Mouse (Mus musculus) midbrain, embryonic 11.5 days (tissue): ENCODE data around the gene Gm9767. TPM values are rescaled to one million over a fixed set of nuclear protein-coding genes. Genes with fewer than 3 reads are reported as not detected.

Experiments
- ATAC-seq: fragments of 200-750 bp; cut with Nextera tagmentation; 2 replicates; pipeline ENCODE4 v1.8.0; 2017; ENCODE audit warnings: moderate TSS enrichment, moderate library complexity; ENCODE audit not compliant: low FRiP score
- DNase-seq: peaks from one replicate; pipeline ENCODE4 v3.0.0; 2015; ENCODE audit warnings: low spot score; ENCODE audit errors: missing footprints
- H3K27ac ChIP-seq: fragments of 300-500 bp; sonication (generic); 2 replicates; pipeline ENCODE4 v1.5.1; 2014; ENCODE audit warnings: low read depth, low read length
- H3K27me3 ChIP-seq: fragments of 300-500 bp; sonication (generic); 2 replicates; pipeline ENCODE4 v1.6.1; 2014; ENCODE audit warnings: mild to moderate bottlenecking, low read length, moderate library complexity, mixed read lengths; ENCODE audit not compliant: control insufficient read depth, insufficient read depth
- H3K36me3 ChIP-seq: fragments of 300-500 bp; sonication (generic); 2 replicates; pipeline ENCODE4 v1.6.1; 2014; ENCODE audit warnings: mild to moderate bottlenecking, low read length, moderate library complexity, mixed read lengths; ENCODE audit not compliant: control insufficient read depth, insufficient read depth
- H3K4me1 ChIP-seq: fragments of 300-500 bp; sonication (generic); 2 replicates; pipeline ENCODE4 v1.6.1; 2014; ENCODE audit warnings: low read length; ENCODE audit not compliant: control insufficient read depth, insufficient read depth
- H3K4me2 ChIP-seq: fragments of 300-500 bp; sonication (generic); 2 replicates; pipeline ENCODE4 v1.6.1; 2014; ENCODE audit warnings: mild to moderate bottlenecking, moderate library complexity
- H3K4me3 ChIP-seq: fragments of 300-500 bp; sonication (generic); 2 replicates; pipeline ENCODE4 v1.5.1; 2014; ENCODE audit warnings: low read depth, low read length
- H3K9ac ChIP-seq: fragments of 300-500 bp; sonication (generic); 2 replicates; pipeline ENCODE4 v1.6.1; 2014; ENCODE audit warnings: low read length
- H3K9me3 ChIP-seq: fragments of 300-500 bp; sonication (generic); 2 replicates; pipeline ENCODE4 v1.6.1; 2016; ENCODE audit warnings: low read length; ENCODE audit not compliant: control insufficient read depth
- WGBS: fragments of 180-500 bp; shearing (Covaris S2); extraction: QIAGEN DNeasy Blood & Tissue Kit; methylation state at CpG from one replicate; pipeline ENCODE4 v1.1.7; 2014; 5-methylcytosine and 5-hydroxymethylcytosine counted together
- polyA plus RNA-seq: library from polyadenylated mRNA; unstranded; fragments of >200 nt; fragmentation: Nextera tagmentation; extraction: Ambion mirVana; gene quantifications from 2 replicates; pipeline ENCODE4 v1.2.1, GENCODE M21; 2014

Gene Gm9767
- polyA plus RNA-seq, 1 experiment from 2014 or later = 0.45 TPM

DNA sequence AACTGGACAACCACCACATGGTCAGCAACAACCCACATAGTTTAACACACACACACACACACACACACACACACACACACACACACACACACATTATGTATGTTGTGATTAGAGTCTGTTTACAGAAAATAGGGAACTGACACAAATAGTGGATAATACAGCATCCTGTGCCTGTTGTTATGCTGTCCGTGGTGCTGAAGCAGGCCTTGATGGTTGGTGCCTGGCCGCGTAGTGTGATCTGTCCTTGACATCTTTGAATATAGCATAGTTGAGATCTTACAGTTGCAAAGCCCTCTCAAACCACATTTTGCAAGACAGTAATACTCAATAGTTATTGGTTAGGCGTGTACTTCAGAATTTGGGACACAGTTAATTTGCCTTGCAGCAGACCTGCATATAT, 4.0 kb downstream of the Gm9767 start:
- H3K9ac ChIP-seq = no peak overlapping the region
- H3K36me3 ChIP-seq = no peaks in the 10 kb centered on the region
- 73% methylated on average over 4 of the region's 4 CpGs for WGBS
- no peaks in the 10 kb centered on the region for H3K9me3 ChIP-seq
- no peaks in the 10 kb centered on the region for H3K27me3 ChIP-seq
- no peak for ATAC-seq
- H3K4me2 ChIP-seq = no peak overlapping the region
- no peak overlapping the region for H3K27ac ChIP-seq
- DNase-seq = no peak
- H3K4me1 ChIP-seq = no peaks in the 10 kb centered on the region
- no peak overlapping the region for H3K4me3 ChIP-seq

DNA sequence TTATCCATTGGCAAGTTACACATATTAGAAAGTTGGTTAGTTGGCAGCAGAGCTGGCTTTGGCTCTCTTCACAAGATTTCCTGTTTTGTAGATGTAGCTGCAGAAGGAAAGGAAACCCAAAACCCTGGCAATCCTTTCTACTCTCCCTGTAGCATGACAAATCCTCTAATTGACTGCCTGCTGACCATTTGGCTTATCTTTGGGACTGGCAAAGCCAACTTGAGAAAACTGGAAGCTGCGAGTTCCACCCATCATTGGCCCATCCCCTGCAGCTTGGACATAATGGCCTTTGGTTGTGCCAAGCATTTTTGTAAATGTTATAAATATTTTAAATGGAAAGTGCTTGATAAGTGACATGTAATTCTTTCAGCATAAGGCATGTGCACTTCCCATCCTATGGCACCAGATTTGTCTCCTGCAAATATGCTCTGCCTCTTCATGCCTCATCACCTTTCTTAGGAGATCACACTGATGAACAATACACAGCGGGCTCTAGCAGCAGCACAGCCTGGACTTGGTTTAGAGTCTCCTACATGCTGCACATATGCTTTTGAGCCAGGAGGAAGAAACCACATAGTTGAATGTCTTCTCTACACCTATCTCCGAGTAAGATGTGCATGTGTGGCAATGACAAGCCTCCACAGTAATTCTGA, 25.4 kb downstream of the Gm9767 start:
- Histone ChIP-seq H3K4me3 (no peak overlapping the region), H3K4me2 (no peak overlapping the region), H3K36me3 (no peaks in the 10 kb centered on the region), H3K9me3 (no peaks in the 10 kb centered on the region), H3K4me1 (no peaks in the 10 kb centered on the region), H3K27me3 (no peaks in the 10 kb centered on the region), H3K9ac (no peak overlapping the region), H3K27ac (no peak overlapping the region)
- WGBS = 79% methylated on average over 3 of the region's 3 CpGs
- DNase-seq (no peak), ATAC-seq (no peak)

DNA sequence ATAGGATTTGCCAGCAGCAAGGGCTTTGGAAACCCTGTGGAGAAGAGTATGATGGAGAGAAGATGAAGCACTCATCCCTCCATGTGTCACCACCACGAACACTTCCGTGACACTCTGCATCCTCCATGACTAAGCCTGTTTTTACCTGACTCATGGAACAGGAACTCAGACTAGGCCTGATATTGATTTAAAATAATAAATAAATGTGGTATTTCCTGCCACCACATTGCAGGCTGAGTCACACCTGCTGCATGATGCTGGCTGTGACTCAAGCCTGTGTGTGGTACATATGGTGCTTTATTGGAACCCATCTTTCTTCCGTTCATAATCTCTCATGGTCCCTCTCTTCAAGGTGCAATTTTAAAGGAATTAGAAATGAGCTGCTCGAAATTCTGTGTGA, 36.4 kb downstream of the Gm9767 start:
- WGBS = 80% methylated on average over 4 of the region's 4 CpGs
- ATAC-seq (no peak), DNase-seq (no peak)
- no peaks in the 10 kb centered on the region for H3K9me3 ChIP-seq
- H3K27me3 ChIP-seq = no peaks in the 10 kb centered on the region
- no peak overlapping the region for H3K4me3 ChIP-seq
- no peak overlapping the region for H3K27ac ChIP-seq
- no peak overlapping the region for H3K4me2 ChIP-seq
- H3K36me3 ChIP-seq = no peaks in the 10 kb centered on the region
- H3K9ac ChIP-seq = no peak overlapping the region
- no peaks in the 10 kb centered on the region for H3K4me1 ChIP-seq

DNA sequence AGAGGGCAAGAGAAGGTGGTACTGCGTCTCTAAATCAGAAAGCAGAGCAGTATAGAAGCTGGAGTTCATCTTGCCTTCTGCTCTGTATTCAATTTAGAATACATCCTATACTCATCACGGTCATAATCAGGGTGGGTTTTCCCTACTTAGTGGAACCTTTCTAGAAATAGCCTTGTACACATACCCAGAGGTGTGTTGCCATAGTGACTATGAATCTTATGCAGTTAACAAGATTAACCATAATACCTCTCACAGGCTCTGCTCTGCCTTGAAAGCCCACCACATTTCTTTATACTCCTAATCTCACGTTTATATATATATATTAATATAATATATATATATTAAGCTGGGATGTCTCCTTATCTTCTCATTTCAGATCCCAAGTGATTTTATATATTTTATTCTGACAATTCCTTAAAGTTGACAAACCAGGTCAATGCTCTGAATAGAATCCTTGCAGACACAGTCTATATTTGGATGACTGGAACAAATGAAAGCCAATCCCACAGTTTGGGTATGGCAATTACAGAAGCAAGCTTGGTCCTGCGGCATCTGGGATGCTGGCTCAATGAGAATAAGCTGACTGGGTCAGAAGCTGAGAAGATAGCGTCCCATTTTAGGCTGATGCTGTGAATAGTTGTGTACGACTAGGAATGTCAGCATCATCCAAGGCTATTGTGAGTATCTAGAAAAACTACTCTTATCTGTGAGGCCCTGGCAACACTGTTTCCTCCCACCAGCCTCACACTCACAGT, 41.2 kb downstream of the Gm9767 start:
- Histone ChIP-seq H3K4me3 (no peak overlapping the region), H3K36me3 (no peaks in the 10 kb centered on the region), H3K4me1 (no peaks in the 10 kb centered on the region), H3K9me3 (no peaks in the 10 kb centered on the region), H3K27ac (no peak overlapping the region), H3K9ac (no peak overlapping the region), H3K27me3 (no peaks in the 10 kb centered on the region), H3K4me2 (no peak overlapping the region)
- no peak for DNase-seq
- no peak for ATAC-seq
- WGBS = 89% methylated on average over 6 of the region's 6 CpGs

DNA sequence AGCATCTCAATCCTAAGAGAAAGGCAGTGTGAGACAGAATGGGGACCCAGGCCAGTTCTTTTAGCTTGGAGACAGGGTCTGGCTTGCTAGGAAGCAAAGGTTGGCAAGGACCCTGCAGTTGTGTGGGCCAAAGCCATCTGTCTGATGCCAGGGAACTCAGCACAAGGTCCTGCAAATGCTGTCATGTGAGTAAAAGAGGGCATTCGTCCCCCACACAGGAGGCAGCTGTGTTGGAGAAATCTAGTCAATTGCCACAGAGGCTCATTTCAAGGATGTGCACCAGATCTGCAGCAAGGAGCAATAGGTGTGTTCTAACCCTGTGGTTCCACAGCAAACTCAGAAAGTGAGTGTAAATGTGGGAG, 41.7 kb downstream of the Gm9767 start:
- DNase-seq (no peak), ATAC-seq (no peak)
- H3K9me3 ChIP-seq = no peaks in the 10 kb centered on the region
- no peaks in the 10 kb centered on the region for H3K4me1 ChIP-seq
- no peak overlapping the region for H3K9ac ChIP-seq
- H3K4me2 ChIP-seq = no peak overlapping the region
- no peak overlapping the region for H3K4me3 ChIP-seq
- no peak overlapping the region for H3K27ac ChIP-seq
- no peaks in the 10 kb centered on the region for H3K36me3 ChIP-seq
- 68% methylated on average over 1 of the region's 1 CpGs for WGBS
- no peaks in the 10 kb centered on the region for H3K27me3 ChIP-seq

Other genes starting within 250 kb of the Gm9767 start
- gene Tmem200a, start 797 bp downstream of the Gm9767 start, polyA plus RNA-seq = 11.4 and 15.9 TPM in 2 replicates
- gene Samd3, start 151.5 kb downstream of the Gm9767 start, polyA plus RNA-seq = 0.79 and 0.81 TPM in 2 replicates